Mouse (Mus musculus): ENCODE measurements around the gene Primpol. TPM values are rescaled to one million over a fixed set of nuclear protein-coding genes. Genes with fewer than 3 reads are reported as not detected.

Gene Primpol
- 1 to 10 TPM; 1.0 to 2.6 (median 1.6) TPM for total RNA-seq (2022)

DNA sequence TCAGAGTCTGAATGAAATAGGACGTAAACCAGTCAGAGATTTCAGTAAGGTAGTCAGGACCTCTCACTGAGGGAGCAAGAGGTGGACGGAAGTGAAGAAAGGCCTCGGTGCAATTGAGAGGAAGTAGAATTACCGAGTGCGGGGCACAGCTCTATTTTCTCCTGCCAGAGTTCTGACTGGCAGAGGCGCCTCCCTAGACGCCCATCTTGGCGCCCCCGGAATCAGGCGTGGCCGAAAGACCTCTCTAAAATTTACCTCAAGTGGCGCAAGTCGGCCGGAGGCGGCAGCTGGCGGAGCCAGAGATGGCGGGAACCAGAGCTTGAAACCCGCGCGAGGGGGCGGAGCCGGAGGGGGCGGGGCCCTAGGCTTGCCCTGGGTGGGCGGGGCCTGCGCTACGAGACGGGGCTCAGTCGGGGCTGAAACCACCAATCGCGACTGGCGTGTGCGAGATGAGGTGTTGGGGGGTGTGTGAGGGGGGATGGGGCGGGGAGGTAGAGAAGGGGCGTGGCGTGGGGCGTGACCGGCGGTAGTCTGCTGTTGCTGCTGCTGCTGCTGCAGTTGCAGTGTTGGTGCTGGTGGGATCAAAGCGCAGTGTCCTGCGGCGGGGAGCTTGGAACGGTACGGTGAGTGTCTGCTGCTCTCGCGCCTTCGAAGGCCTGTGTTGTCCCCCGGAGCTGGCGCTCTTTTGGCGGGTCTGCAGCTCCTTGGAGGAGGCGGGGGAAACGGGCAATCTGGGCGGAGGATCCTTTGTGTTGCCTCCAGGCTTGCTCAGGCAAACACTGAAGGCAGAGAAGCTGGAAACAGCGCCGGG, at the start of gene Primpol, which contains the start of gene Casp3:
TSS of gene Primpol (minus strand) at position 334 of the 811 bp plus-strand sequence.
TSS of gene Casp3 (plus strand) at position 413 of the 811 bp plus-strand sequence.
- peak; percentile 93 to 95 for DNase-seq (ENCODE audit: low spot score in 2 of 2)

DNA sequence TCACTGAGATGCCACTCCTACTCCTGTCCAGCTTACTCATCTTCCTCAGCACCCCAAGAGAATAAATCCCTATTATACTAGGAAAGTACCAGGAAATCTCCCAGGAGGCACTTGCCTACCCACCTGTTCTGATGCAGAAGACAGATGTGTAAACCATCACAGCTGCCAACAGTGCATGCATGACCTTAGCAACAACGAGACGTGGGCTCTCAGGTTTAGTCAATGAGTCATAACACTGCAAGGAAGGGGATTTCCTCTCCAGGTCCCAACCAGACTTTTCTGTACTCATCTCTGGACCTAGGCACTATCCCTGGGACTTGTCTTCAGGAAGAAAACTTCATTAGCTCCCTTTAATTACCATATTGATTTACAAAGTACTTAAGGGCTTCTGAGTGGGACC, 38.9 kb upstream of the Primpol start:
- DNase-seq (ENCODE audit: low spot score in 2 of 2) = no peak

DNA sequence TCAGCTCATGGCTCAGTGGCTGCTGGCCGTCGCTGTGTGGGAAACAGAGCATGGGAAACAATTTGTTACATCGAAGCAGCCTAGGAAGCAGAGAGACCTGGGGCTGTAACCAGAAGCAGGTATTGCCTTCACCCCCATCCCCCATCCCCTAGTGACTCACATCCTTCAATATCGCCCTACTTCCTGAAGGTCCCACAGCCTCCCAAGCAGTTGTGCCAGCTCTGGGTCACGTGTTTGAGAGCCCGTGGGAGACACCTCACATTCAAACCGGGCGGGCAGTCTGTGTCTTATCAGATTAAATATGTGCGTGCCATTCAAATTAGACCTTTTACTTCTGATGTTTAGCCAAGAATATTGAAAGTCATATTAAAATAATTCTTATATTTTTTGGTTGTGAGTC, 34.9 kb upstream of the Primpol start:
- no peak for DNase-seq (ENCODE audit: low spot score in 2 of 2)

DNA sequence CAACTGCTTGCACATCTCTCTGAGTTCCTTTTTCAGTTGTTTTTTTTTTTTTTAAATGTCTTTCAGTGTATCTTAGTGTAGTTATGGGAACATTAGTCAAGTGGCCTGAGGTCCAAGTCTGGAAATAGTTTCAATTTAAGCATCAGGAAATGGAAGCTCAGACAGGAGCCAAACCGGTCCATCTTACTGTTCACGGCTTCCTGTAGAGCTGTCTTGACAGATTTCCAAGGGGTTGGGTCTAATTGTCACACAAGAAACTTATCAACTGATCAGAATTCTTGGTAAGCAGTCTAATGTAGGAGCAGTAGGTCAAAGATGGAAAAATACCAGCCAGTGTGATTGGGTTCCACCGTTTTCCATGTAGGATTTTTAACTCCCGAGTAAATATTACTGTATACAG, 31.4 kb upstream of the Primpol start:
- no peak for DNase-seq (ENCODE audit: low spot score in 2 of 2)

DNA sequence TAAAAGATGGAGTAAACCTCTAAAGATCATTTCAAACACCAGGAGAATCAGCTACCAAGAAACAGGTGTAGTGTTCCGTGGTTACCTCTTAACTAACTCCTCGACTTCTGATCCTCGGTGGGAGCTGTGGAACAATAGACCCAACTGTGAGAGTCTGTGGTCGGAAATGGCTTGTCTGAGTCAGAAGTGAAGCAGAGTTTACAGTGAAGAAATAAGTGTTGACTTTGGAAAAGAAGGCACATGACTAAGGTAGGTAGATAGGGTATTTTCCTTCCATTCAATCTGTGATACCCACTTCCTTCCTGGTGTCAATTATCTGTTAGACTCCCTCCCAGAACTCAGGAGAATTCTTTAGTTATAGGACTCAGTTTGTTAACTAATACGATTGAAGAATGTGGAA, 24.3 kb upstream of the Primpol start:
- DNase-seq (ENCODE audit: low spot score in 2 of 2) = no peak

DNA sequence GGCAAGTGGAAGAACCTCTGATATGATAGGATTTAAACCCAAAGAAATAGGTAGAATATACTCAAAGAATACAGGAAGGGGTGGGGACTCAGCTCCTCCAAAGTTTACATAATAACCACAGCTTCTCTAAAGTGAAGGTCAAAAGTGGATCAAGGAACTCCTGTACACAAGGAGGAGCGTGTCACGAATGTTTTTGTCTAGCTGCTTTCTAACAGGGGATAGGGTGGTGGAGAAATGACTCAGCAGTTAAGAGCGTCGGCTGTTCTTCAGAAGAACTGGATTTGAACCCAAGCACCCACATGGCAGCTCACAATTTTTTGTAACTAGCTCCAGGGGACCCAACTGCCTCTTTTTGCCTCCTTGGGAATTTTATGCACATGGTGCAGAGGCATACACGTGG, 22.8 kb upstream of the Primpol start:
- DNase-seq (ENCODE audit: low spot score in 2 of 2) = no peak

DNA sequence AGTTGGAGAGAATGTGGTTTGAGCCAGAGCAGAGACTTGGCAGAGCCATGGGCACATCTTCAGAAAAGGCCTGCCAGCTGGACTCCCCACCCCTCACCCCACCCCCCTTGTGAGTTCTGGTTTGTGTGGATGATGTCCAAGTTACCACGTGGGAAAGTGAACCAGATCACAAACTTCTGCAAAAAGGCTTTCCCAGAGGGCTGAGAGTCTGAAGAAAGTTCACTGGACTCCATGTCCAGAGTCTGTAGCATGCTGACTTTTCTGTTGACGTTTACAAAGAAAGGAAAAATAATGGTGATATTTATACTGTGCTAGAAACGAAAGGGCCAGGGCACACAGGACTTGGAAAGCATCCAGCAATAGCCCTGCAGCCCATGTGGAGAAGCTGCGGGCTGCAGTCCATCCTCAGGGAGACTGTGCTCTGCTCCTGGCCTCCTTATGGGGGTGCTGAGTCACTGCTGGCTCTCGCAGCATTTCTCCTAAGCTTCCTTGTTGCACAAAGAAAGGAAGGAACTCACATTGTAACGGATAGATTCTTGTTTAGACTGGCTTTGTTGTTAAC, 22.1 kb upstream of the Primpol start:
- peak in 1 of 2 experiments; percentile 23 for DNase-seq (ENCODE audit: low spot score in 2 of 2)

DNA sequence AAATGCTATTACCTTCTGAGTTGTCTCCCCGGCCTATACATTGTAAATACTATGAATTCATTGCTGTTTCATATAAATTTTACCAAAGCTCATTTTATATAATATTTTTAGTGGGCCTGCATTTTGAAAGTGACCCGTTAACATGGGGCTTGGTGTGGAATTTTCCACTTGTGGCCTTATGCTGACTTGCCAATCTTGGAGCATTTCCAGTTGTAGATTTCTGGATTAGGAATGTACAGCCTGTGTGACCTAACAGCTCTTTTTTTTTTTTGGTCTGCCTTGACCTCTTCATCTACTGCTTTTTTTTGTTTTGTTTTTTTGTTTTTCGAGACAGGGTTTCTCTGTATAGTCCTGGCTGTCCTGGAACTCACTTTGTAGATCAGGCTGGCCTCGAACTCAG, 13.9 kb upstream of the Primpol start:
- no peak for DNase-seq (ENCODE audit: low spot score in 2 of 2)

DNA sequence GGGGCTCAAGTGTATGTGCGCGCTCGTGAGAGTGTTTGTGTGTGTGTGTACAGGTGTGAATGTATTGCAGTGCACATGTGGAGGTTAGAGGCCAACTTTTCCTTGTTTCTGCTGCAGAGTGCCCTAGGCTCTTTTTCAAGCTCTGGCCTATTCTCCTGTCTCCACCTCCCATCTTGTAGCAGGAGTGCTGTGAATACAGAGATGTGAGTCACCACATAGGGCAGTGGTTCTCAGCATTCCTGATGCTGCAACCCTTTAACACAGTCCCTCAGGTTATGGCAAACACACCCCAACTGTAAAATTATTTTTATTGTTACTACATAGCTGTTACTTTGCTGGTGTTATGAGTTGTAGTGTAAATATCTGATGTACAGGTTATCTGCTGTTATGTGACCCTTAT, 13.4 kb upstream of the Primpol start:
- no peak for DNase-seq (ENCODE audit: low spot score in 2 of 2)

DNA sequence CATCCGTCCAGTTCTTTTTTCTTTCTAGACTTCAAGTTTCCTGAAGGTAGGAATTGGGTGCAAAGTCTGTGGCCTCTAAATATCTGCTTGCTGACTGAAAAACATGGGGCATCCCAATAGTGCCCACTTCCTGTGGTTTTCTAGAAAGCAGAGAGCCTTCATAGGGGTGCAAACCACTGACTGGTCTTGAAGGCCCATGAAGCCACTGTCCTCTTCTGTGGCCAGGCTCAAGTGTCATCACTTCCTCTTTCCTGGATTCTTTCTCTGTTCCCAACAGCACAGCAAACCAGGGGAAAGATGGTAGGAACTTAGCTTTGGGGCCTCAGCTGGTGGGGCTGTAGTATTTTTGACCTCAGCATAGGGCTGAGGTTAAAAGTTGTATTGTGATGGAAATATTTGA, 11.6 kb upstream of the Primpol start:
- no peak for DNase-seq (ENCODE audit: low spot score in 2 of 2)

DNA sequence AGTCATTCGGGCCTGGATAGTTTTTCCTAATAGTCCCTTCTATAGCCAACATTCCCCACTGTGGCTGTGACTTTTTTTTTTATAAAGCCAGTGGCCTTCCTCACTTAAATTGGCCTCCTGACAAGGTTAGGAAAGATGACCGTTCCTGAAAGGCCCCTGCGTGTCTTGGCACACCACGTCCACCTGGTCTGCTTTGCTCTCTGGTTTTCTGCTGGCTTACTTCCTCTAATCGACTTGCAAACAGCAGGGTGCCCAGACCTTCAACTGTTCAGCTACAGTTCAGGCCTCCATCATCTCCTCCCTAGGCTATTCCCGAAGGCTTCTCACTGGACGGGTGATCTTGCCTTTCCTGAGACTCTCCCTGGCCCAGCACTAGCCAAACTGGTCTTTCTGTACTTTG, 10.9 kb upstream of the Primpol start:
- no peak for DNase-seq (ENCODE audit: low spot score in 2 of 2)

DNA sequence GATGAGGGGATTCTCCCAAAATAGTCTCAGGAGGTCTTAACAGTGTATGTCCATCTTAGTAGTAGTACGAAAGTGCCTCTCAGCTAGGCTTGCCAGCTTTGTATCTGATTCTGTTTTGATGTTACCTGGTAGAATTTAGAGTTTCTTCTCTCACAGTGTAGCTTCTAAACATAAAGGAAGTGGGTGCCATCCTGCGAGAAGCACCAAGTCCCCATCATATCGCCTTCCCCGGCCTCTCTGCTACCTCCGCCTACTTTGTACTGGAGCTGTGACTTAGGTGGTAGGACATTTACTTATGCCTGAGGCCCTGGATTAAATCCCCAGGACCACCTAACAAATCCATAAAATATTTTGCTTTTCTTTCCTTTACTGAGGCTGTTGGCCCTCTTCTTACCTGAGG, 9.6 kb upstream of the Primpol start:
- no peak for DNase-seq (ENCODE audit: low spot score in 2 of 2)

DNA sequence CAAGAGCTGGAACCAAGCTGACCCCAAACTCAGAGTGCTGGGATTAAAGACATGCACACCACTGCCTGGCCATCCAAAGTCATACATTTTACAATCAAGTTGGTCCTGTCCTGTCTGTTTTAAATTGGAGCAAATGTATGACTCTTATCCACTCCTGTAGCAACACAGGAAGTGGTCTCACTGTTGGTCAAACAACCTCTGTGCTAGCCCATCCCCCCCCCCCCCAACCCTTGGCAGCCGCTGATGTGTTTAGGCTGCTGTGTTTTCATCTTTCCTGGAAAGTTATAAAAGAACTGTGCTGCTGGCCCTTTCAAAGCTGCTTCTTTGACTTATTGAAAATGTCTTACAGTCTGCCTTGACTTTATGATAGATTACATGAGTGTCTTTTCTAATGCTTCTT, 8.2 kb upstream of the Primpol start:
- no peak for DNase-seq (ENCODE audit: low spot score in 2 of 2)

DNA sequence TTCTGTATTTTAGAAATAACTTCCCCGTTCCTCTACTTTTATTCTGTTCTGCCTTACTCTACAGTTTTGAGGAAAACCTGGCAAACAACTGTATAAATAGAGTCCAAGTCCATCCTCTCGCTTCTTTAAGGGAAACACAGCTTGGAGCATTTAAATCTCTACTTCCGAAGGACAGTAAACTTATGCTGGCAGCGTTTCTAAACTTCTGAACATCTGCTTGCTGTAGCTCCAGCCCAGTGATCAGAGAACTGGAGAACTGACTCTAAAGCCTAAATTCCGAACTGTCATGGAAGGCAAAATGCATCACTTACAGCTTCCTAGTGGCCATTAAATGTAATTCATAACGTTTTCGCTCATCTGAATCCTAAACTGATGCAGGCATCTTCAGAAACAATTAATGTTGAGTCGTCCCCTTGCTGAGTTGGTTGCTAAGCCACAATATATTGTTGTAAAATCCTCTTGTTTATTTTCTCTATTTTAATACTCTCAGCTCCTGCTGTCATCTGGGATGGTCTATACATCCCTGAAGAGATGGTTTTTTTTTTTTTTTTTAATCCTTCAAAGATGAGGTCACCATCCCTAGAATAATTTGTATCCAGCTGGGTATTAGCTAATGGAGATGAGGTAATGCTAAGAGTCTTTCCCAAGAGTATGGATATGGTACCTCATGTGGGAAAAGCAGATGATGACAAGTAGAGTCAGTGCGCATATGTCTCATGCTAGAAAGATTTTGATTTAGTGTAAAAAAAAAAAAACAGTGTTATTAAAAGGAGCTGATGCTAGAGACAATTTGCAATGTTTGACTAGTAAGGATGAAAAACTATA, 5.6 kb upstream of the Primpol start:
- DNase-seq (ENCODE audit: low spot score in 2 of 2) = no peak

DNA sequence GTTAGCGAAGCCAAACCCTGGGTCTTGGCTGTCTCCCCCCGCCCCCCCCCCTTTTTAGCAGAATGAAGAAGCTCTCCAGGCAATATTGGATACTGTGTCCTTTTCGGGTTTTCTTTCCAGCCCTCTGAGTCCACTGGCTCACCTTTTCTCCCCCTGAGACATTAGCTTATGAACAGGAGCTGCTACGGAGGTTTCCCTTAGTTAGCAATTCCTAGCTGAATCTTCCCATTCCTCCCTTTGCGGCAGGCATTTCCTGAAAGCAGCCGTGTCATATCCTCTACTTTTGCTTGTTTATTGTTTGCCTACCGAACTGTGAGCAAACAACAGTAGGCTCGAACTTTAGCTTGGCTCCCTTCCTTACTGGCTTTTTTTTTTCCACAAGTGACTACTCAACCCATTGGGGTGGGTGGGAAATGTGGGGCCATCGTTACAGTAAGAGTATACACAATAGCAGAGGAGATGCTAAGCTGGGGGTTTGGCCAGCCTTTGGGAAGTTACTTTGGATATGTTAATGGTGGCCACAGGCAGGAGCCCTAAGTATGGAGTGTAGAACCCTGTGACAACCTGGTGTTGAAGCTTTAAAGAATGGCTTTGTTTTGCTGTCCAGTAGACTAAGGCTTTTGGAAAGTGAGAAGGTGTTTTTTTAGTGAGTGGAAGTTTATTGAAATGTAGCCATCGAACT, 1.8 kb upstream of the Primpol start:
- DNase-seq (ENCODE audit: low spot score in 2 of 2) = no peak

DNA sequence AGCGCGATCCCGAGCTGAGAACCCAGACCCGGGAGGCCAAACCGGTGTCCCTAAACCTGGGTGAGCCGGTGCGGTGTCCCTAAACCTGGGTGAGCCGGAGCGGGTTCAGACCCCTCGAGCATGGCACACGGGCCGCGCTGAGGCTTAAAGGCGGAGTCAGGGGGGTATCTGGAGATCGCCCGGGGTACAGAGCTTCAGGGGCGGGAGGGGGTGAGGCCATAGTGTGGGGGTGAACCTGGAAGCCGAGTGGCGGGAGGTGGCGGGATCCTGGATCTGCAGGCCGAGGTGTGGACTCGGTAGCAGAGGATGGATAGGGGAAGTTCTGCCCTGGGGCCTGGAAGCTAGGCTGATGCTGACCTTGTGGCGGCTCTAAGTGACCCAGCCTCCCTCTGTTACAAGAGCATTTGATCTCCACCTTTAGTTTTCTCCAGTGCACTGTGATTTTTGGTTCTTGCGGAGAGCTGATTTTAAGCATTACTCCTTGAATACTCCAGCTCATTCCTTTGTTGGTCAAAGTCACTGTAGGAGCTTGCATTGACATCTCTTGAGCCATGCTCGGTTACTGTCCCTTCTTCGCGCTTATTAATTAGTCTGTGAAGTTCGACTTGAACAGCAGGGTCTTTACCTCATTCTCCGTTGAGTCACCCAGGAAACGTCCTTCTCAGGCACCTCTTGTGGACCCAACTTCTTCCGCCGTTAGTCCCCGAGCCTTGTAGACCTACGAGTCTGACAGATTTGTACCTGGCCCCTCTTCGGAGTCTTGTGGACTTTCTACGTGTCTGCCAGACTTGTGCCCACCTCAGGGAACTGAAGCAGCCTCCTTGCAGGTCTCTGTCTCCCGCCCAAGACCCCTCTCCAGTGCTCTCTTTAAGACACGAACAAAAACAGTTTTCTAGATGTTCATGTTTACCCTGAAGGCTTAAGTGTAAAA, 943 bp upstream of the Primpol start:
- DNase-seq (ENCODE audit: low spot score in 2 of 2) = no peak

DNA sequence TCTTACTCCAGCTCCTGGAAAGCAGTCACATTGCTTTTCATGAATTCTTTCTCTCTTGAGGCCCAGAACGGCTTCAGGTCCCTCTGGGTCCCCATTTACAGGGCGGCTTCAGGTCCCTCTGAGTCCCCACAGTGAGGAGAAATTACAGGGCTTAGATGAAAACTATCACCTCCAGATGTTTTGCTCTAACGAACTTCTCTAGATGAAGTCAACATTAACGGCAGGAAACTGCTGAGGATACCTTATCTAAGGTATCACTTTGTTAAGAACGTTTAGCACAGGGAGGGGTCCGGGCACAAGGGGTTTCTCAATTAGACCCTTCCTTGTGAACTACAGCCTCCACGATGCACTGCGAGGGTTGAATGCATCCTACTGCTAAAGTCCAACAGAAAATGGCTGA, 1.1 kb downstream of the Primpol start:
- DNase-seq (ENCODE audit: low spot score in 2 of 2) = no peak

DNA sequence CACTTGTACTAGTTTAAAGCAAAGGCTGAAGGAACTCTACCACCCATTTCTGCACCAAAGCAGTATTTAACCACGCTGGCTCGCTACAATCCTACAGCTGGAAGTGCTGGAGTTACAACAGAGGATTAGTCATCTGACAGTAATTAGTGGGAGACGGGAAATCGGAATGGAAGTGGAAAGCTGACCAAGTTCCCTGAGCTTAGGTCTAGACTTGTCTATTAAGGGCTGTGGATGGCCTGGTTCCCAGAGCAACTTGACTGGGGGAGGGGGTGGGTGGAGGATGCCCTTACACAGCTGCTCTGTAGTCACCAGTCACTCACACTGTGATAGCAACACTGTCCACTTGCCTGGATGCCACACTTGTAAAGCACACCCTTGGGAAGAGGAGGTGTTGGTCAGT, 3.6 kb downstream of the Primpol start:
- no peak for DNase-seq (ENCODE audit: low spot score in 2 of 2)

DNA sequence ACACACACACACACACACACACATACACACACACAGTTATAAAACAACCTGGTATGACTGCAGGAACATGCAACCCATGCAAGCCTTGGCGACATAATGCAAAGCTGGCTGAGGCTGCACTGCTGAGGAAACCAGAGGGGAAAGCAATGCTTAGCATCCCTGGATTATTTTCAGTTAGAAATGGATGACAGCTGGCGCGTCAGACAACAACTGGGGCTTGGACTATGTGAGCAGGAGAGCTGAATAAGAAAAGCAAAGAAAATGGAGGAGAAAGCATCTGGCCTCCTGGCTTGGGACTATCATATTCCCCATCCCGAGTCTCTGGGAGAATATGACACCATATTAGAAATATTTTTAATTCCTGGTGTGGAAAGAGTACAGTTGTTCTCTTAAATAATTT, 4.1 kb downstream of the Primpol start:
- DNase-seq (ENCODE audit: low spot score in 2 of 2) = no peak

DNA sequence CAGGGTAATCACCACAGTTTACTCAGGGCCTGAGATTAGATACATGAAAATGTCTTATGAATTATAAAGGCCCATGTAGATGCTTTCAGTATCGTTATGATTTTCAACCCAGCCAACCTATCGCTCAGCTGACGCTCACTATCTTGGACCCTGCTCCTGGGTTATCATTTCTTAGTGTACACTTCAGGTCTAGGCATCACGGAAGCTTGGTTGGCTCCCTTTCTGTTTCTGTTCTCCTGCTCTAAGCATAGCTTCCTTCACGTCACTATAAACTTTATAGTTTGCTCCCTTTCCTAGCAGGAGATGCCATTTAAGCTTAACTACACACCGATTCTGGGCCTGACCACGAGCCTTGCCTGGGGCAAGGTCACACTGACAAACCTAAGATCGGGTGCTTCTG, 5.5 kb downstream of the Primpol start:
- no peak for DNase-seq (ENCODE audit: low spot score in 2 of 2)

DNA sequence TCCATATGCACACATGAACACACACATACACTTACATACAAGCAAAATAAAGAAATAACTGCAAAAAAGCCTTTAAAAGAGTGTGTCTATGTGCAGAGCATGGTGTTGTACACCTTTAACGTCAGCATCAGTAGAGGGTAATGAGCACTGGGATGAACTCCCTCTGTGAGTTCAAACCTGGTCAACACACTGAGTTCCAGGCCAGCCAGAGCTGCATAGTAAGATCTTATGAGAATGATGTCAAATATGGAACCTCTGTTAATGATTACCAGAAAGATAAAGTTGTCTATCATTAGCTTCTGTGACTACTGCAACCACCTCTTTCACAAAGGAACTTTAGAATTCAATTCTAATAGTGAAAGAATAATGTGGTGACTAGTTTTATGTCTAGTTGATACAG, 10.1 kb downstream of the Primpol start:
- no peak for DNase-seq (ENCODE audit: low spot score in 2 of 2)
